ENCODE assay signal across 9 mouse cellular contexts in genomic region chr3:51375307-51376265, GRCm38 (mm10). TPM values are rescaled to one million over a fixed set of nuclear protein-coding genes. Genes with fewer than 3 reads are reported as not detected.
A peak's percentile ranks its signal among the peaks of the same experiment; 100 is the strongest.
DNase-seq lines count a peak whose midpoint lies in the region; ATAC-seq and TF ChIP-seq lines count a peak whose summit lies in the region.
"Had no signal": no experiment of that assay in that cellular context is flagged by ENCODE, and none has a peak within 500 bp of the region (broad histone marks: within the 10 kb centered on the region; RNA-seq: fewer than 3 reads in every experiment).

No protein-coding gene starts in this region.

- H3K36me3 ChIP-seq in heart, adult 2 months (ENCODE audit: control insufficient read depth, insufficient read depth, low read length), result no peaks in the 10 kb centered on the region
- no peaks in the 10 kb centered on the region for H3K36me3 ChIP-seq in heart, embryonic 12.5 days

- in situ Hi-C loops in Patski (cut with MboI; ENCODE audit: low pct_unique_long_range_greater_than_20kb), result loop anchor here (5.0 to 10.0 kb wide), 3 partner anchors 37 to 869 kb away; no protein-coding TSS in a partner anchor

- DNase-seq in heart, adult 2 months, result peak; percentile 39 to 61
- DNase-seq in 3T3-L1 (ENCODE audit: low read depth, low spot score) (peak; percentile 74), Patski (ENCODE audit: low read depth, low spot score) (no peak)
- peak; percentile 64 to 83 for DNase-seq in kidney, postnatal 25 days
- DNase-seq in naive thymus-derived CD4-positive, alpha-beta T cell, adult 2 months (ENCODE audit: low read depth), result peak; percentile 83
- no peak for DNase-seq in frontal cortex, postnatal 25 days (ENCODE audit: low spot score in 2 of 2)

- CTCF ChIA-PET in Patski (lab: Charles Lee), result interaction anchor here (0.7 to 8.5 kb wide), 11 partner anchors 9 to 141 kb away, joined by 3 to 89 read pairs (median 4); partner anchors contain the start of genes Naa15 and Ndufc1

- no peaks in the 10 kb centered on the region for H3K79me2 ChIP-seq in heart, adult 2 months (replicated peaks; ENCODE audit: control insufficient read depth, insufficient read depth, low read length)

- no peak for TF ChIP-seq EP300 in heart, adult 2 months (IDR thresholded peaks at IDR 0.05; ENCODE audit: insufficient read depth, low read depth, low read length)

- H3K27ac ChIP-seq in heart, adult 2 months, result no peak overlapping the region
- no peak overlapping the region for H3K27ac ChIP-seq in heart, embryonic 12.5 days (ENCODE audit: poor library complexity, severe bottlenecking)
- no peak overlapping the region for H3K27ac ChIP-seq in cortical plate, adult 2 months (ENCODE audit: insufficient read depth, low read length)

- H3K4me3 ChIP-seq in heart, adult 2 months, result no peak overlapping the region
- H3K4me3 ChIP-seq in heart, embryonic 12.5 days, result no peak overlapping the region
- H3K4me3 ChIP-seq in cortical plate, adult 2 months (ENCODE audit: insufficient read depth, low read length), result no peak overlapping the region

- H3K9me3 ChIP-seq in heart, embryonic 12.5 days (replicated peaks), result peaks cover 3% of the 10 kb centered on the region; the same call in 1 of the 2 replicates

- POLR2A ChIA-PET in Patski (lab: Charles Lee), result interaction anchor here (0.6 to 0.7 kb wide), 2 partner anchors 30 to 1121 kb away, joined by 3 read pairs; no protein-coding TSS in a partner anchor

- intact Hi-C loops in heart, adult 2 months (cut with DNase I), result no loop called here

- no peaks in the 10 kb centered on the region for H3K4me1 ChIP-seq in heart, adult 2 months (ENCODE audit: control insufficient read depth, insufficient read depth, low read length)
- no peaks in the 10 kb centered on the region for H3K4me1 ChIP-seq in heart, embryonic 12.5 days (replicated peaks)
- no peaks in the 10 kb centered on the region for H3K4me1 ChIP-seq in cortical plate, adult 2 months (ENCODE audit: control insufficient read depth, insufficient read depth, low read length)

- peak; percentile 78 for TF ChIP-seq CTCF in heart, adult 2 months (IDR thresholded peaks at IDR 0.05)
- peak; percentile 90 for TF ChIP-seq CTCF in Patski (IDR thresholded peaks at IDR 0.05)
- TF ChIP-seq CTCF in cortical plate, adult 2 months (IDR thresholded peaks at IDR 0.05; ENCODE audit: extremely low read depth, insufficient read depth, low read length), result peak; percentile 44; the same call in 1 of the 2 replicates

- 79% methylated on average over 19 of the region's 19 CpGs for WGBS in heart, adult 2 months
- 76% methylated on average over 19 of the region's 19 CpGs for WGBS in heart, embryonic 12.5 days

- H3K9ac ChIP-seq in heart, adult 2 months (ENCODE audit: low read depth, low read length), result no peak overlapping the region
- no peak overlapping the region for H3K9ac ChIP-seq in heart, embryonic 12.5 days

- no peak overlapping the region for H3K4me2 ChIP-seq in heart, embryonic 12.5 days

- ATAC-seq in heart, embryonic 12.5 days (ENCODE audit: insufficient number of reproducible peaks, low FRiP score), result no peak
- ATAC-seq in Patski, result no peak

- no peak for TF ChIP-seq POLR2A in heart, adult 2 months (IDR thresholded peaks at IDR 0.05; ENCODE audit: insufficient read depth, low read depth, low read length)
- no peak for TF ChIP-seq POLR2A in cortical plate, adult 2 months (IDR thresholded peaks at IDR 0.05; ENCODE audit: extremely low read depth, insufficient read depth, low read length)

- H3K27me3 ChIP-seq in heart, adult 2 months (ENCODE audit: control insufficient read depth, insufficient read depth, low read length), result no peaks in the 10 kb centered on the region
- no peaks in the 10 kb centered on the region for H3K27me3 ChIP-seq in heart, embryonic 12.5 days (replicated peaks)
- H3K27me3 ChIP-seq in Patski, result no peaks in the 10 kb centered on the region

RNA-seq across cellular contexts. Expression of gene Mgarp, which starts 21.0 kb away (rescaled TPM):
- under 1 TPM in 1 of 2 experiments, not detected in 1; 0.70 TPM for total RNA-seq in heart, adult 2 months (2021)
- 0.12 and 0.41 TPM in 2 replicates for polyA plus RNA-seq in heart, adult 2 months (2012; rRNA removed)
- 14.0 and 14.5 TPM in 2 replicates for polyA plus RNA-seq in heart, embryonic 12.5 days (2016; fragmentation: Nextera tagmentation; extraction: Ambion mirVana)
- polyA plus RNA-seq in Patski (2021), result 0.85 TPM
- 0.08 TPM in 1 of 2 replicates, not detected in the other for polyA plus RNA-seq in cortical plate, adult 2 months (2012; rRNA removed)
- total RNA-seq: layer of hippocampus, adult 18-20 months had no signal

RNA-seq across cellular contexts. Expression of gene Ndufc1, which starts 33.2 kb away (rescaled TPM):
- total RNA-seq in heart, adult 2 months (2021), result 1,000 to 10,000 TPM; 1,555 to 1,819 TPM
- 526 and 770 TPM in 2 replicates for polyA plus RNA-seq in heart, adult 2 months (2012; rRNA removed)
- 1,439 and 1,474 TPM in 2 replicates for polyA plus RNA-seq in heart, embryonic 12.5 days (2016; fragmentation: Nextera tagmentation; extraction: Ambion mirVana)
- polyA plus RNA-seq in Patski (2021), result 652 TPM
- polyA plus RNA-seq in cortical plate, adult 2 months (2012; rRNA removed), result 450 and 485 TPM in 2 replicates

RNA-seq across cellular contexts. Expression of gene Elf2, which starts 35.1 kb away (rescaled TPM):
- 10 to 100 TPM; 55.7 to 56.9 TPM for total RNA-seq in heart, adult 2 months (2021)
- polyA plus RNA-seq in heart, adult 2 months (2012; rRNA removed), result 25.6 and 38.1 TPM in 2 replicates
- 45.5 and 57.7 TPM in 2 replicates for polyA plus RNA-seq in heart, embryonic 12.5 days (2016; fragmentation: Nextera tagmentation; extraction: Ambion mirVana)
- polyA plus RNA-seq in Patski (2021), result 69.6 TPM
- polyA plus RNA-seq in cortical plate, adult 2 months (2012; rRNA removed), result 25.9 and 26.8 TPM in 2 replicates

RNA-seq across cellular contexts. Expression of gene Naa15, which starts 39.4 kb away (rescaled TPM):
- 10 to 100 TPM; 45.9 to 55.0 TPM for total RNA-seq in heart, adult 2 months (2021)
- polyA plus RNA-seq in heart, adult 2 months (2012; rRNA removed), result 4.9 and 10.8 TPM in 2 replicates
- 49.1 and 50.4 TPM in 2 replicates for polyA plus RNA-seq in heart, embryonic 12.5 days (2016; fragmentation: Nextera tagmentation; extraction: Ambion mirVana)
- polyA plus RNA-seq in Patski (2021), result 65.0 TPM
- polyA plus RNA-seq in cortical plate, adult 2 months (2012; rRNA removed), result 20.7 and 22.2 TPM in 2 replicates

Comparison
In these comparisons a context has a peak if more than half of its experiments do, and no peak if none do; other contexts are left out.
1. DNase-seq: peak in heart, adult 2 months (2 of 2), 3T3-L1 (single experiment), kidney, postnatal 25 days (2 of 2) and naive thymus-derived CD4-positive, alpha-beta T cell, adult 2 months (single experiment); none in Patski (single experiment) and frontal cortex, postnatal 25 days (0 of 2).
2. Peak in every context shown above with its lines, with median percentiles within 50 percentile points of each other: CTCF ChIP-seq.